Mouse (Mus musculus) liver, embryonic 11.5 days (tissue): Measurements from ENCODE around the gene Oxct1. TPM values are rescaled to one million over a fixed set of nuclear protein-coding genes. Genes with fewer than 3 reads are reported as not detected.
A peak's percentile ranks its signal among the peaks of the same experiment; 100 is the strongest.

Source experiments
- ATAC-seq: fragments of 200-750 bp; cut with Nextera tagmentation; replicated peaks from 2 replicates; pipeline ENCODE4 v1.8.0; 2017; ENCODE audit warnings: moderate number of reproducible peaks, mild to moderate bottlenecking, moderate TSS enrichment, moderate library complexity; ENCODE audit not compliant: low FRiP score
- DNase-seq: peaks from one replicate; pipeline ENCODE4 v3.0.0-alpha.2; 2017; ENCODE audit warnings: low spot score
- H3K27ac ChIP-seq: fragments of 300-500 bp; sonication (generic); 2 replicates; pipeline ENCODE4 v1.5.1; 2014; ENCODE audit warnings: mild to moderate bottlenecking, low read depth, low read length, control low read depth
- H3K27me3 ChIP-seq: fragments of 300-500 bp; sonication (generic); replicated peaks from 2 replicates; pipeline ENCODE4 v1.6.1; 2014; ENCODE audit warnings: low read length, mixed read lengths; ENCODE audit not compliant: control insufficient read depth, insufficient read depth
- H3K36me3 ChIP-seq: fragments of 300-500 bp; sonication (generic); 2 replicates; pipeline ENCODE4 v1.6.1; 2014; ENCODE audit warnings: mild to moderate bottlenecking, low read length, moderate library complexity, mixed read lengths; ENCODE audit not compliant: control insufficient read depth, insufficient read depth
- H3K4me1 ChIP-seq: fragments of 300-500 bp; sonication (generic); replicated peaks from 2 replicates; pipeline ENCODE4 v1.6.1; 2014; ENCODE audit warnings: low read length, mixed read lengths; ENCODE audit not compliant: control insufficient read depth, insufficient read depth
- H3K4me2 ChIP-seq: fragments of 300-500 bp; sonication (generic); 2 replicates; pipeline ENCODE4 v1.6.1; 2014; ENCODE audit warnings: mild to moderate bottlenecking, control low read depth, moderate library complexity
- H3K4me3 ChIP-seq: fragments of 300-500 bp; sonication (generic); 2 replicates; pipeline ENCODE4 v1.5.1; 2014; ENCODE audit warnings: low read depth, low read length, control low read depth
- H3K9ac ChIP-seq: fragments of 300-500 bp; sonication (generic); 2 replicates; pipeline ENCODE4 v1.6.1; 2014; ENCODE audit warnings: low read depth, low read length, control low read depth
- H3K9me3 ChIP-seq: fragments of 300-500 bp; sonication (generic); 2 replicates; pipeline ENCODE4 v1.6.1; 2016; ENCODE audit warnings: low read length, inconsistent platforms, mixed read lengths; ENCODE audit not compliant: control insufficient read depth
- WGBS: fragments of 180-500 bp; shearing (Covaris S2); extraction: QIAGEN DNeasy Blood & Tissue Kit; methylation state at CpG from one replicate; pipeline ENCODE4 v1.1.7; 2014; 5-methylcytosine and 5-hydroxymethylcytosine counted together
- polyA plus RNA-seq: library from polyadenylated mRNA; unstranded; fragments of >200 nt; fragmentation: Nextera tagmentation; extraction: Ambion mirVana; gene quantifications from 2 replicates; pipeline ENCODE4 v1.2.1, GENCODE M21; 2014

Oxct1 gene
- 64.8 and 67.8 TPM in 2 replicates for polyA plus RNA-seq

DNA sequence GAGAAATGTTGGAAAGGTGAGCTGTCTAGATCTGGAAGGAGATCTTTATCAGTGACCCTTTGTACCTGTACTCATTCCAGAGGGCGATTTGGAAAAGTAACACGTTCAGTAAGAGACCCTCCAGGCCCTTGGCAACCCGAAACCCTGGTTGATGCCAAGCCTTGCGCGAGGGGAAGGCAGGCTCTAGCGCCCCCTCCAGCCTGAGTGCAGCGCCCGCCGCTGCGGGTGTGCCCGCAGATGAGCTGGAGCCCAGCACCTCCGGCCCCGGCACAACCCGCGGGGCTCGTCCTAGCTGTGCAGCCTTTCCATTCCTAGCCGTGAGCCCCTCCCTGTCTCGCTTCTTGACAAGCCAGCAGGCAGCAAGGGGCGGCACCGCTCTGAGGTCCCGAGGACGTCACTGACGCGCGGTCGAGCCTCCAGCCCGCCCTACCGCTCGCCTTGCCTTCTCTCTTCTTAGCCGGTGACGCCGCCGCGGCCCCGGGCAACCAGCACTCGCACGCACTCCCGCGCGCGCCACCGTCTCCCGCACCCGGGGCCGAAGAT, at the start of gene Oxct1:
Gene Oxct1, plus strand, starts transcription at position 153 of the 543 bp plus-strand sequence.
- Histone ChIP-seq H3K4me1 (no peaks in the 10 kb centered on the region; the same call in 1 of the 2 replicates), H3K9ac (peak within 1 kb of the TSS; percentile 75), H3K27me3 (no peaks in the 10 kb centered on the region), H3K4me2 (peak within 1 kb of the TSS; percentile 77), H3K36me3 (no peaks in the 10 kb centered on the region), H3K4me3 (peak within 1 kb of the TSS; percentile 75), H3K27ac (peak within 1 kb of the TSS; percentile 70), H3K9me3 (no peaks in the 10 kb centered on the region)
- ATAC-seq = peak; percentile 98
- WGBS = 0% methylated on average over 41 of the region's 45 CpGs
- DNase-seq = peak; percentile 85

DNA sequence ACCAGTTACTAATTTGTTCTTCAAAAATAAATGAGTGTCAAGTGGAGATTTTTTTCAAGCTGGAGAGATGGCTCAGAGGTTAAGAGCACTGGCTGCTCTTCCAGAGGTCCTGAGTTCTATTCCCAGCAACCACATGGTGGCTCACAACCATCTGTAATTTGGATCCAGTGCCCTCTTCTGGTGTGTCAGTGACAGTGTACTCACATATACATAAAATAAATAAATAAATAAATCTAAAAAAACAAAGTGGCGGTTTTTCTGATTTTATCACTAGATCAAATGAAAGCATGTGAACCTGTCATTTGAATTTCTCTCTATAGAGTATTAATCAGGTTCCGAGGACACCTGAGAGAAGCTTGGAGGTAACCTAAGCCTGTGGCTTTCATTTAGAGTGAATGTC, 47.9 kb upstream of the Oxct1 start:
- no peak for ATAC-seq
- 91% methylated on average over 2 of the region's 2 CpGs for WGBS
- DNase-seq = no peak
- Histone ChIP-seq H3K27ac (no peak overlapping the region), H3K36me3 (peaks cover 3% of the 10 kb centered on the region; the same call in 1 of the 2 replicates), H3K9ac (no peak overlapping the region), H3K4me2 (no peak overlapping the region; the same call in 1 of the 2 replicates), H3K4me3 (no peak overlapping the region), H3K9me3 (no peaks in the 10 kb centered on the region), H3K4me1 (peaks cover 7% of the 10 kb centered on the region), H3K27me3 (no peaks in the 10 kb centered on the region)

DNA sequence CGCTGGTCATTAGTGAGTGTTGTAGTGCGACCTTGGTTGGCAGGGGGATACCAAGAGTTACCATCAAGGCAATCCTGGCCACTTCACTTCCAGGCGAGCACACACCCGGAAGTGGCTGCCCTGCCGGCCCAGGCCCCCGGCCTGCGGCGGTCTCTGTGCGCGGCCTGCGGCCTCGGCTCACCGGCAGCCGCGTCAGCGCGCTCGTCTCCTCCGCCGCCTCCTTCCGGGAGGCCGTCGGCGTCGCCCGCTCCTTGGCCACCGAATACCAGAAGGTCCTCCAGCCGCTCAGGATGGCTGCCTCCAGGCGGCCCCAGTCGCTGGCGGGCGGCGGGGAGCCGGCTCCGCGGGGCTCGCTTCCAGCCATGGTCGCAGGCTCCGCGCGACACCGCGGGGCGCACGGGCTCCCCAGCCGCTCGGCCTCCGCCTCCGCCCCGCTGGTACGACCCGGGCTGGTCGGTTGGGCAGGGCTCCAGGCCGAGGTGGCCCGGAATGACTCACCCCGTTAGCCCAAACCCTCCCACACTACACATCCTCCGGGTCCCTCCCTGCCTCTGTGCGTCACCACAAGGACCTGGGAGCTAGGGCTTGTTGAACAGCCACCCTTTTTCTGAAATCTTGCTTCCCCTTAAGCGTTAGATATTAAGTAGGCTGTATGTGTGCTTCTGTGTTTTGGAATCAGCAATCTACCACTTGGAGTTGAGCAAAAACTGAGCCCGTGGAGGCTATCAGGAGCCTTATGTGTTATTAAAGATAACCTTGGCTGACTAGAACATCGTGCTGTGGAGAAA, 46.9 kb upstream of the Oxct1 start, which contains the start of gene Fbxo4:
Gene Fbxo4, minus strand, starts transcription at position 513 of the 788 bp plus-strand sequence.
- H3K9ac ChIP-seq = peak within 1 kb of the TSS; percentile 91
- DNase-seq (peak; percentile 75), ATAC-seq (peak; percentile 94)
- peak within 1 kb of the TSS; percentile 88 for H3K27ac ChIP-seq
- H3K36me3 ChIP-seq = peaks cover 3% of the 10 kb centered on the region; the same call in 1 of the 2 replicates
- WGBS = 1% methylated on average over 61 of the region's 61 CpGs
- peak within 1 kb of the TSS; percentile 78 for H3K4me2 ChIP-seq
- peaks cover 7% of the 10 kb centered on the region for H3K4me1 ChIP-seq
- peak within 1 kb of the TSS; percentile 72 for H3K4me3 ChIP-seq
- H3K9me3 ChIP-seq = no peaks in the 10 kb centered on the region
- H3K27me3 ChIP-seq = no peaks in the 10 kb centered on the region

DNA sequence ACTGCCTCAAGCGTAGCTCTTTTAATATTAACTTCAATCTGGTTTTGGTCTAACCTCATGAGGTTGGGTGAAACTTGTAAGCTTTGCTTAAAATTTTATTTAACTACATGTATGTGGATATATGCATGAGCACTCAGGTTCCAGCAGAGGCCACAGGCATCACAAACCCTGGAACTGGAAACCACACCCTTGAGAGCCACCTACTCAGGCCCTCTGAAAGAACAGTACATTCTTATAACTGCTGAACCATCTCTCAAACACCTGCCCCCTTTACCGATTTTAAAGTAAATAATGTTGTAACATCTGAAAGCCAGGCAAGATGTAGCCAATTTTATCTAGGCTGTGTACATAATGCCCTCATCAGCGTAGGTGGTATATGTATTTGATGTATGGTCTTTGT, 46.3 kb upstream of the Oxct1 start:
- H3K9me3 ChIP-seq = no peaks in the 10 kb centered on the region
- peaks cover 3% of the 10 kb centered on the region; the same call in 1 of the 2 replicates for H3K36me3 ChIP-seq
- 71% methylated on average over 3 of the region's 3 CpGs for WGBS
- H3K9ac ChIP-seq = peak overlapping the region; percentile 91
- H3K4me3 ChIP-seq = peak overlapping the region; percentile 72
- ATAC-seq = peak; percentile 52
- no peak for DNase-seq
- peak overlapping the region; percentile 78 for H3K4me2 ChIP-seq
- no peaks in the 10 kb centered on the region for H3K27me3 ChIP-seq
- H3K4me1 ChIP-seq = peaks cover 7% of the 10 kb centered on the region
- peak overlapping the region; percentile 88; the same call in 1 of the 2 replicates for H3K27ac ChIP-seq

DNA sequence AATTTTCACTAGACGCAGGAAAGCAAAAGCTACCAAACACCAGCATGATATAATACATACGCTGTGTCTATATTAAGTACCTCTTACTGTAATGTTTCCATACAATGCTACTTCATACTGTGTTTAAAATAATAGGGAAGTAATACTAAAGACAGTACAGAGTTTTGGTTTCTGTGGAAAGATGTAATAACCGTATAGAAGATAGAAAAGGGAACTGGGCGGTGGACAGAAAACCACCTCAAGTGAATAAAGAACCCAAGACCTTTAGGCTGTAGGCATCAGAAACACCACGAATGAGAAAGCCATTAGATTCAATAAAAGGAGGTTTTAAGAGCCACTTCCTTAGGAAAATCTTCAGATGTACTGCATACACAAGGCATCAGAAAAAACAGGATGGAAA, 43.5 kb upstream of the Oxct1 start:
- no peaks in the 10 kb centered on the region for H3K27me3 ChIP-seq
- H3K9ac ChIP-seq = no peak overlapping the region
- H3K36me3 ChIP-seq = peaks cover 14% of the 10 kb centered on the region; the same call in 1 of the 2 replicates
- no peaks in the 10 kb centered on the region for H3K9me3 ChIP-seq
- ATAC-seq (no peak), DNase-seq (no peak)
- no peak overlapping the region for H3K27ac ChIP-seq
- peaks cover 7% of the 10 kb centered on the region for H3K4me1 ChIP-seq
- H3K4me2 ChIP-seq = no peak overlapping the region
- H3K4me3 ChIP-seq = no peak overlapping the region
- whole genome bisulfite sequencing = 88% methylated on average over 5 of the region's 5 CpGs

DNA sequence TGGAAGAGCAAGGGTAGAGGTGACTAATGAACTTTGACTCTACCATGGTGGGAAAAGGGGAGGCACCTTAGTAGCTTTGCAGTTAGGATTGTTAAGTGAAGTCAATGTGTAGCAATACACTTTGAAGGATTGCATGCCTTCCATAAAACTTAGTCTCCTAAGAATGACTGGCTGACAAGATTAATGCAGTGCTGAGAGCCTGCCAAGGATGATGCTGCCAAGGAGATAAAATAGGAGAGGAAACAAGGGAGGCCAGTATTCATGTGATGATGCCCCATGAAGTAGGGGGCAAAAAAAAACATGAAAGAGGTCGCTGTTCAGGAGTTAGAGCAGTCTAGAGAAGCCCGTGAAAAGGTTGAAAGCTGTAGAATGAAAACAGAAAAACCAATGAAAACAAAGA, 41.3 kb upstream of the Oxct1 start:
- Histone ChIP-seq H3K27ac (no peak overlapping the region), H3K36me3 (peaks cover 14% of the 10 kb centered on the region; the same call in 1 of the 2 replicates)
- WGBS = 77% methylated on average over 2 of the region's 2 CpGs

DNA sequence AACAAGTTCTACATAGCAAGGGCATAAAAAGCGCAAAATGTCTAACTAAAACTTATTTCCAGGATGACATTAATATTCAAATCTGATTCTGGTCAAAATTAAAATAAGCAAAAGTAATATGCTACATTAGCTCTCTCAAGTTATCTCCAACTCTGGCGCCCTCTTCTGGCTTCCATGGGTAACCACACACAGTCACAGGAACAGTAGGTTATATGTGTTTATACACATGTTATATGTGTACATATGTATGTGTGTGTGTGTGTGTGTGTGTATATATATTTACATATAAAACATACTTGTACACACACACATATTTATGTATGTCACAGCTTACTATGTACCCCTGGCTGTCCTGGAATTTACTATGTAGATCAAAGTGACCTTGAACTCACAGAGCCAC, 38.2 kb upstream of the Oxct1 start:
- Histone ChIP-seq H3K36me3 (peaks cover 18% of the 10 kb centered on the region; the same call in 1 of the 2 replicates), H3K4me3 (no peak overlapping the region), H3K27ac (no peak overlapping the region), H3K9ac (no peak overlapping the region), H3K4me1 (no peaks in the 10 kb centered on the region), H3K27me3 (no peaks in the 10 kb centered on the region), H3K4me2 (no peak overlapping the region), H3K9me3 (no peaks in the 10 kb centered on the region)
- 51% methylated on average over 2 of the region's 2 CpGs for WGBS
- no peak for ATAC-seq
- DNase-seq = no peak

More for the DNA sequence above, 41.3 kb upstream of the Oxct1 start:
- Histone ChIP-seq H3K9ac (no peak overlapping the region), H3K27me3 (no peaks in the 10 kb centered on the region), H3K4me2 (no peak overlapping the region), H3K4me3 (no peak overlapping the region), H3K9me3 (no peaks in the 10 kb centered on the region), H3K4me1 (peaks cover 3% of the 10 kb centered on the region)
- DNase-seq (no peak), ATAC-seq (no peak)

DNA sequence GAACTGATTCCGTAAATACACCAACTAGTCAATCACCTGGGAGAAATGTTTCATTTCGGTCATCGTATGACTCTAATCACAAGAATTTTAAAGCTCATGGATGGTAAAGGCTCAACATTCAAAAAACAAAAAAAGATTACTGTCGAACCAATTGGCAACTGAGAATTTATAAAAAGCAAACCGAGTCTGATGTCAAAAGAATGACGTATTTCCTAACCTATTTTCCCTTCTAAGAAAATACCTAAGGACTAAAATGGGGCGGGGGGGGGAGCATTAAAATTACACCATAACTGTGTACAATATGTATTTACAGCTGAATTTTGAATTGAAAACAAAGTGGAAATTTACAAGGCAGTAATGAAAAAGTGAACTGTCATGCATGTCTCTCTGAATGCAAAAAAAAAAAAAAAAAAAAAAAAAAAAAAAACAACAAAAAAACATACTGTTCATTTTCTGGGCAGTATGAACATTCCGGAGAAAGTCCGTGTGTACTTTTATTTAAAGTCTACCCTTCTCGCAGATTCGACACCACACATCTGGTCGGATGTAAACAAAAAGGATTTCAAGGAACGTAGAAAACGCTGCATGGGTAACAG, 31.2 kb upstream of the Oxct1 start:
- Histone ChIP-seq H3K9ac (peak overlapping the region; percentile 83), H3K27ac (peak overlapping the region; percentile 87), H3K4me1 (peaks cover 2% of the 10 kb centered on the region; the same call in 1 of the 2 replicates), H3K4me2 (peak overlapping the region; percentile 63), H3K4me3 (peak overlapping the region; percentile 76), H3K9me3 (no peaks in the 10 kb centered on the region), H3K27me3 (no peaks in the 10 kb centered on the region), H3K36me3 (peaks cover 7% of the 10 kb centered on the region; the same call in 1 of the 2 replicates)
- 25% methylated on average over 14 of the region's 14 CpGs for WGBS
- DNase-seq (no peak), ATAC-seq (no peak)
